Mouse (Mus musculus): Measurements from ENCODE around the gene Stard8. TPM values are rescaled to one million over a fixed set of nuclear protein-coding genes. Genes with fewer than 3 reads are reported as not detected.

Stard8 gene
- polyA plus RNA-seq, 1 experiment from 2014 or later, result 2.8 TPM

- 0 out of 2 replicates have a peak, but pooled peaks cover 5% of the 10 kb centered on the region for H3K4me1 ChIP-seq
- 80% methylated on average over 8 of the region's 8 CpGs for WGBS
- H3K27me3 ChIP-seq, result peaks cover 15% of the 10 kb centered on the region; the same call in 1 of the 2 replicates
Measured at GRCm38 (mm10) chrX:99016987-99017386, 13.9 kb downstream of the Stard8 start.

GRCm38 (mm10) chrX:99017874-99018273 lies 14.8 kb downstream of the Stard8 start:
- H3K27me3 ChIP-seq, result peaks cover 22% of the 10 kb centered on the region; the same call in 1 of the 2 replicates
- H3K9ac ChIP-seq, result no peak overlapping the region
- no peak overlapping the region for H3K4me2 ChIP-seq
- H3K9me3 ChIP-seq (replicated peaks), result no peaks in the 10 kb centered on the region
- 0 out of 2 replicates have a peak, but pooled peaks cover 5% of the 10 kb centered on the region for H3K4me1 ChIP-seq
- no peak overlapping the region for H3K27ac ChIP-seq
- no peak overlapping the region for H3K4me3 ChIP-seq
- no peak for ATAC-seq
- WGBS, result 77% methylated on average over 6 of the region's 6 CpGs
- H3K36me3 ChIP-seq (ENCODE audit: poor library complexity, severe bottlenecking), result no peaks in the 10 kb centered on the region

More at GRCm38 (mm10) chrX:99016987-99017386, 13.9 kb downstream of the Stard8 start:
- no peak for ATAC-seq
- no peak overlapping the region for H3K4me2 ChIP-seq
- no peaks in the 10 kb centered on the region for H3K36me3 ChIP-seq (ENCODE audit: poor library complexity, severe bottlenecking)
- H3K9ac ChIP-seq, result no peak overlapping the region
- H3K9me3 ChIP-seq (replicated peaks), result no peaks in the 10 kb centered on the region
- no peak overlapping the region for H3K4me3 ChIP-seq
- no peak overlapping the region for H3K27ac ChIP-seq

- Histone ChIP-seq H3K27ac (no peak overlapping the region), H3K9ac (no peak overlapping the region), H3K4me1 (0 out of 2 replicates have a peak, but pooled peaks cover 5% of the 10 kb centered on the region), H3K36me3 (ENCODE audit: poor library complexity, severe bottlenecking) (no peaks in the 10 kb centered on the region), H3K27me3 (peaks cover 24% of the 10 kb centered on the region; the same call in 1 of the 2 replicates), H3K9me3 (replicated peaks) (no peaks in the 10 kb centered on the region), H3K4me2 (no peak overlapping the region), H3K4me3 (no peak overlapping the region)
- WGBS, result 75% methylated on average over 4 of the region's 4 CpGs
- no peak for ATAC-seq
Measured at GRCm38 (mm10) chrX:99019303-99019702, 16.3 kb downstream of the Stard8 start.

GRCm38 (mm10) chrX:99020215-99020614 lies 17.2 kb downstream of the Stard8 start:
- H3K27ac ChIP-seq, result no peak overlapping the region
- no peaks in the 10 kb centered on the region for H3K36me3 ChIP-seq (ENCODE audit: poor library complexity, severe bottlenecking)
- no peak overlapping the region for H3K9ac ChIP-seq
- no peak overlapping the region for H3K4me3 ChIP-seq
- ATAC-seq, result peak; percentile 77
- peaks cover 25% of the 10 kb centered on the region; the same call in 1 of the 2 replicates for H3K27me3 ChIP-seq
- 0 out of 2 replicates have a peak, but pooled peaks cover 5% of the 10 kb centered on the region for H3K4me1 ChIP-seq
- no peak overlapping the region for H3K4me2 ChIP-seq
- 24% methylated on average over 4 of the region's 4 CpGs for WGBS
- H3K9me3 ChIP-seq (replicated peaks), result no peaks in the 10 kb centered on the region

- H3K4me2 ChIP-seq, result no peak overlapping the region
- ATAC-seq, result no peak
- no peaks in the 10 kb centered on the region for H3K36me3 ChIP-seq (ENCODE audit: poor library complexity, severe bottlenecking)
- no peaks in the 10 kb centered on the region for H3K9me3 ChIP-seq (replicated peaks)
- no peak overlapping the region for H3K9ac ChIP-seq
- H3K4me3 ChIP-seq, result no peak overlapping the region
- H3K4me1 ChIP-seq, result 0 out of 2 replicates have a peak, but pooled peaks cover 5% of the 10 kb centered on the region
- H3K27ac ChIP-seq, result no peak overlapping the region
- H3K27me3 ChIP-seq, result peaks cover 23% of the 10 kb centered on the region; the same call in 1 of the 2 replicates
- 82% methylated on average over 2 of the region's 2 CpGs for WGBS
Measured at GRCm38 (mm10) chrX:99021593-99021992, 18.5 kb downstream of the Stard8 start.

GRCm38 (mm10) chrX:99023951-99024350 lies 20.9 kb downstream of the Stard8 start:
- Histone ChIP-seq H3K4me2 (no peak overlapping the region), H3K4me3 (no peak overlapping the region), H3K27ac (no peak overlapping the region), H3K27me3 (peaks cover 19% of the 10 kb centered on the region), H3K9ac (no peak overlapping the region), H3K36me3 (ENCODE audit: poor library complexity, severe bottlenecking) (no peaks in the 10 kb centered on the region), H3K4me1 (0 out of 2 replicates have a peak, but pooled peaks cover 5% of the 10 kb centered on the region), H3K9me3 (replicated peaks) (no peaks in the 10 kb centered on the region)
- 83% methylated on average over 1 of the region's 1 CpGs for WGBS
- no peak for ATAC-seq

- H3K4me1 ChIP-seq, result no peaks in the 10 kb centered on the region
- no peaks in the 10 kb centered on the region for H3K9me3 ChIP-seq (replicated peaks)
- no peaks in the 10 kb centered on the region for H3K36me3 ChIP-seq (ENCODE audit: poor library complexity, severe bottlenecking)
- 65% methylated on average over 3 of the region's 3 CpGs for WGBS
- no peaks in the 10 kb centered on the region for H3K27me3 ChIP-seq
- no peak overlapping the region for H3K9ac ChIP-seq
- ATAC-seq, result no peak
- H3K4me3 ChIP-seq, result no peak overlapping the region
- H3K27ac ChIP-seq, result no peak overlapping the region
- no peak overlapping the region for H3K4me2 ChIP-seq
Measured at GRCm38 (mm10) chrX:99035407-99035806, 32.4 kb downstream of the Stard8 start.

- Histone ChIP-seq H3K27me3 (peaks cover 44% of the 10 kb centered on the region), H3K9ac (peak overlapping the region; percentile 45), H3K4me2 (peak overlapping the region; percentile 81), H3K9me3 (replicated peaks) (no peaks in the 10 kb centered on the region), H3K4me1 (no peaks in the 10 kb centered on the region), H3K4me3 (peak overlapping the region; percentile 42), H3K36me3 (ENCODE audit: poor library complexity, severe bottlenecking) (no peaks in the 10 kb centered on the region), H3K27ac (no peak overlapping the region)
- peak; percentile 98 for ATAC-seq
- 25% methylated on average over 31 of the region's 31 CpGs for WGBS
Measured at GRCm38 (mm10) chrX:99042451-99042951, 39.5 kb downstream of the Stard8 start.

- peaks cover 44% of the 10 kb centered on the region for H3K27me3 ChIP-seq
- H3K36me3 ChIP-seq (ENCODE audit: poor library complexity, severe bottlenecking), result no peaks in the 10 kb centered on the region
- H3K4me1 ChIP-seq, result no peaks in the 10 kb centered on the region
- H3K9ac ChIP-seq, result peak overlapping the region; percentile 45
- peak overlapping the region; percentile 81 for H3K4me2 ChIP-seq
- peak overlapping the region; percentile 42 for H3K4me3 ChIP-seq
- no peaks in the 10 kb centered on the region for H3K9me3 ChIP-seq (replicated peaks)
- 51% methylated on average over 6 of the region's 6 CpGs for WGBS
- no peak overlapping the region for H3K27ac ChIP-seq
- ATAC-seq, result no peak
Measured at GRCm38 (mm10) chrX:99043275-99043674, 40.2 kb downstream of the Stard8 start.

GRCm38 (mm10) chrX:99043739-99044138 lies 40.7 kb downstream of the Stard8 start:
- H3K4me1 ChIP-seq, result no peaks in the 10 kb centered on the region
- no peak overlapping the region for H3K4me3 ChIP-seq
- H3K9me3 ChIP-seq (replicated peaks), result no peaks in the 10 kb centered on the region
- no peak overlapping the region for H3K4me2 ChIP-seq
- no peak overlapping the region for H3K27ac ChIP-seq
- H3K9ac ChIP-seq, result no peak overlapping the region
- no peak for ATAC-seq
- H3K27me3 ChIP-seq, result peaks cover 44% of the 10 kb centered on the region
- WGBS, result 85% methylated on average over 5 of the region's 5 CpGs
- H3K36me3 ChIP-seq (ENCODE audit: poor library complexity, severe bottlenecking), result no peaks in the 10 kb centered on the region

GRCm38 (mm10) chrX:99045315-99045714 lies 42.3 kb downstream of the Stard8 start:
- H3K4me2 ChIP-seq, result no peak overlapping the region
- 45% methylated on average over 7 of the region's 7 CpGs for WGBS
- H3K9ac ChIP-seq, result no peak overlapping the region
- H3K27me3 ChIP-seq, result peaks cover 51% of the 10 kb centered on the region
- H3K36me3 ChIP-seq (ENCODE audit: poor library complexity, severe bottlenecking), result no peaks in the 10 kb centered on the region
- no peak overlapping the region for H3K4me3 ChIP-seq
- no peak for ATAC-seq
- H3K9me3 ChIP-seq (replicated peaks), result no peaks in the 10 kb centered on the region
- H3K4me1 ChIP-seq, result no peaks in the 10 kb centered on the region
- no peak overlapping the region for H3K27ac ChIP-seq

GRCm38 (mm10) chrX:99046360-99047055 lies 43.5 kb downstream of the Stard8 start:
- Histone ChIP-seq H3K4me3 (no peak overlapping the region), H3K4me2 (no peak overlapping the region), H3K27ac (no peak overlapping the region), H3K9ac (no peak overlapping the region), H3K4me1 (no peaks in the 10 kb centered on the region), H3K9me3 (replicated peaks) (no peaks in the 10 kb centered on the region), H3K36me3 (ENCODE audit: poor library complexity, severe bottlenecking) (no peaks in the 10 kb centered on the region), H3K27me3 (peaks cover 48% of the 10 kb centered on the region)
- 58% methylated on average over 5 of the region's 5 CpGs for WGBS
- ATAC-seq, result no peak
